Mouse (Mus musculus) testis, adult 2 months (tissue): ENCODE results near the gene Tmem251.

Experiments used
- CTCF ChIP-seq: fragments of 200-500 bp; IDR thresholded peaks from 2 replicates; pipeline ENCODE4 v1.5.1; 2012; ENCODE audit warnings: low read depth, mild to moderate bottlenecking, inconsistent platforms, low read length, moderate library complexity; ENCODE audit not compliant: control insufficient read depth, insufficient read depth, insufficient replicate concordance
- POLR2A ChIP-seq: fragments of 200-500 bp; IDR thresholded peaks from 2 replicates; pipeline ENCODE4 v1.6.1; 2012; ENCODE audit warnings: low read depth, mild to moderate bottlenecking, inconsistent platforms, low read length, moderate library complexity; ENCODE audit not compliant: control insufficient read depth

- TF ChIP-seq POLR2A (peak; percentile 32; the same call in 1 of the 2 replicates), CTCF (no peak)
These were observed 13.4 kb upstream of the Tmem251 start for GRCm38 (mm10) chr12:102729855-102730797.
